Mouse (Mus musculus): ENCODE measurements around the gene Stk38l.

Stk38l gene

DNA sequence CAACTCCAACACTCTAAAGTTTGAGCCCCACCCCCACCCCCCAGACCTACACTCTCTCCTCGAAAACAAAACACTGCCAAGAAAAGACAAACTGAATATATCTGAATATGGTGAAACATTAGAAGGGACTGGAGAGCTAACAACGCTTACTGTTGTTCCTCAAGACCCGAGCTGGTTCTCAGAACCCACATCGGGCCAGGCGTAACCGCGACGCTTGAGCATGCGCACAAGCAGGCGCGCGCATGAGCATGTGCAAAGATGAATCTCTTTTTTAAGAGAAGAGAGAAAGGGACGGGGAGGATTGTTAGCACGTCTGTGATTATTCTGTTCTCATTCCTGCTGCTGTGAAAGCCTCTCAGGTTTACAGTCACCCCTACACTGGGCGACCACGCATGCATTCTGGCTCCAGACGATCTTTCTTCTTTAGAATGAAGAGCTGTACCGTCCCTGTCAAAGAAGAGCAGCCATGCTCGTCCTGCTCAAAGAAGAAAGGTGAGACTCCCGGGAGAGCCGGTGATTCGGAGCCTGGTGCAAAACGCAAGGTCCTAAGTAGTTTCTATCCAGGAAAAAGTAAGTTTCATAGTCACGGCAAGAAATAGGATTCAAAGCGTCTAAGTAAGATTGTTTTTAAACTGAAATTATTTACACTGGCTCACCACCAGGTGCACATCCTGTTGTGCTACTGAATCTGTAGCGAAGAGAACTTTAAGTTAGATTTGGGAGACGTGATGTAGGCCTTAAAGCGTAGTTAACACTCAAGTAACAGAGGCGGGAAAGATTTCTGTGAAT, 95.6 kb downstream of the Stk38l start:
- in situ Hi-C loops (cut with MboI; ENCODE audit: low pct_unique_long_range_greater_than_20kb in 1 of 2, low sequenced_read_pairs in 2 of 2, unreplicated experiment in 1 of 2): no loop called here

DNA sequence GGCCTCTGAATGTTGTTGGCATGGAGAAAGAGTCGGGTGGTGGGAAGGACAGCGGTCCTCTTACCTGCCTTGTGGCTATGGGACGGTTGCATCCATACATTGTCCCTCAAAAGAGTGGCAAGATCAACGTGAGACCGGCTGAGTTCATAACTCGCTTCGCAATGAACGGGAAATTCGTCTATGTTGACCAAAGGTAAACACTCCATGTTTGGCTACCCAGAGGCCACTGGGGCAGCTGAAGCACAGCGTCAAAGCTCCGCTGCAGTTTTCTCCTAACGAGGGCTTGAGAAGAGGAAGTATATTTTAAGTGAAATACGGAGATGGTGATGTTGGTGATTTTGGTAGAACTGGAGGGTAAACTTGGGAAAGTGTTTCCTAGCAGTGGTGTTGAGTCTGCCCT, 97.2 kb downstream of the Stk38l start:
- in situ Hi-C loops (cut with MboI; ENCODE audit: low pct_unique_long_range_greater_than_20kb in 1 of 2, low sequenced_read_pairs in 2 of 2, unreplicated experiment in 1 of 2): no loop called here

DNA sequence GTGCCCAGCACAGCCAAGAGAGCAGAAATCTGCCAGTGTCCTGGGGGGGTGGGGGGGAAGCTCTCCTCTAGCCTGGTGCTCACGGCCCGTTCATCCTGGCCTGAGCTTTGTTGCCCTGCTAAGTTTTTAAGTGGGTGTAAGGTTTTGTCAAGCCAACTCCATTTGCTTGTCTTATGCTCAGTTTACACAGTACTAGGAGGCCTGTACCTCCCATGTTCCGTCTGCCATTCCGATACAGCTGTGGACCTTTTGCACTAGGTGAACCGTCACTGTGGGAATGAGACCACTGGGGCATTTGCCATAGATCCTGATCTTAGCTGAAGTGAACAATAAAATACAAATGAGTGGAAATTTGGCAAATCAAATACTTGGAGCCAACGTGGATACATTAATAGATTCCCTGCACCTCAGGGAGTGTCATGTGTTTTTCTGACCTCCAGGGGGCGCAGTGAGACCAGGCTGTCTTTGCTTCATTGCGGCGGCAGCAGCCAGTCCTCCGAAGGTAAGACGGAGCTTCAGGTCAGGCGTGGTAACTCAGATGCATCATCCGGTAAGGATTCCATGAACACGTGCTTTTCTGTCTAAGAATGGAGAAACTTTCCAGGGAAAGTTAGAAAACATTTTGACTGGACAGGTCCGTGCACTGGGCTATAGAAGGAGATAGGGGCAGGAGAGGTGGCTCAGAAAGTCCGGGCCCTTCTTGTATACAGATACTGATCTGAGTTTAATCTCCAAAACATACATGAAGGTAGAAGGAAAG, 100.1 kb downstream of the Stk38l start:
- in situ Hi-C loops (cut with MboI; ENCODE audit: low pct_unique_long_range_greater_than_20kb in 1 of 2, low sequenced_read_pairs in 2 of 2, unreplicated experiment in 1 of 2): no loop called here

GRCm38 (mm10) chr6:146825487-146825773, 100.6 kb downstream of the Stk38l start:
- in situ Hi-C loops (cut with MboI; ENCODE audit: low pct_unique_long_range_greater_than_20kb in 1 of 2, low sequenced_read_pairs in 2 of 2, unreplicated experiment in 1 of 2): no loop called here

All from mouse embryonic stem cell (cell line).